Mouse (Mus musculus) frontal cortex, adult (tissue): Measurements from ENCODE around the gene Cbr4.
A peak's percentile ranks its signal among the peaks of the same experiment; 100 is the strongest.

Experiments
- ATAC-seq: cut with Nextera tagmentation; 2 replicates; pipeline ENCODE4 v1.9.2; 2017; ENCODE audit warnings: mild to moderate bottlenecking, moderate library complexity, mixed read lengths; ENCODE audit not compliant: low TSS enrichment

Gene Cbr4

DNA sequence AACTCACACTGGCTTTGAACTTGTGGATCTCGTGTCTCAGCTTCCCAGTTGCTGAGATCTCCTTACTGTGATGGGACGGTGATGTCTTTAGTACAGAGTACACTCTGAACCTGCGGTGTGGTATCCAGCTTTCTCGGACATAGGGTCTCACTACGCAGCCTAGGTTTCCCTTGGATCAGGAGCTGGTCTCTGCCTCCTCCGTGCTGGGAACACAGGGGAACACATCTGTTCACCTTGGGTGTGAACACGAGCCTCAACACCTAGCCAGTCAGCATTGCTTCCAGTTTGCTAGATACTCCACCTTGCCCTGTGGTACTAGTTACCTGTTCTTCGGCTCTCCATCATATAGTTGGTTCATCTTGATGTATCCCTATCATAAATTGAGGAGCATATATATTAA is 1.1 kb downstream of the Cbr4 start:
- ATAC-seq: no peak

- ATAC-seq: no peak
Measured at GRCm38 (mm10) chr8:61497110-61497509, 9.6 kb downstream of the Cbr4 start.

GRCm38 (mm10) chr8:61499035-61499434 is 11.5 kb downstream of the Cbr4 start:
- peak; percentile 73; the same call in 1 of the 2 replicates for ATAC-seq

DNA sequence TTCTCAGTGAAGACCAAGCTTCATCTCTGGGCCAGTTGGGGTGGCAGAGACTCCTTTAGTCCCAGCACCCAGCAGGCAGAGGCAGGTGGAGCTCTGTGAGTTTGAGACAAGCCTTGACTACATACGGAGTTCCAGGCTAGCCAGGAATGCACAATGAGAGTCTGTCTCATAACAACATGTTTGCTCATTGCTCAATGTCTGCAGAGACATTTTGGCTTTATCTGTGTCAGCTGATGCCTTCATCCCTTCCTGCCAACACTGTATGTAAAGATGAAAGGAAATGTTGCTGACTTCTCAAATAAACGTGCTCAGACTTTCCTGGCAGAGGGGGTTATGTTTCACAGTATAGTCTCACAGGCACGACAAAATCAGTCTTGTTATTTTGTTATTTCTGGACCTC is 13.4 kb downstream of the Cbr4 start:
- ATAC-seq: no peak

GRCm38 (mm10) chr8:61502277-61502676 is 14.7 kb downstream of the Cbr4 start:
- ATAC-seq: no peak

DNA sequence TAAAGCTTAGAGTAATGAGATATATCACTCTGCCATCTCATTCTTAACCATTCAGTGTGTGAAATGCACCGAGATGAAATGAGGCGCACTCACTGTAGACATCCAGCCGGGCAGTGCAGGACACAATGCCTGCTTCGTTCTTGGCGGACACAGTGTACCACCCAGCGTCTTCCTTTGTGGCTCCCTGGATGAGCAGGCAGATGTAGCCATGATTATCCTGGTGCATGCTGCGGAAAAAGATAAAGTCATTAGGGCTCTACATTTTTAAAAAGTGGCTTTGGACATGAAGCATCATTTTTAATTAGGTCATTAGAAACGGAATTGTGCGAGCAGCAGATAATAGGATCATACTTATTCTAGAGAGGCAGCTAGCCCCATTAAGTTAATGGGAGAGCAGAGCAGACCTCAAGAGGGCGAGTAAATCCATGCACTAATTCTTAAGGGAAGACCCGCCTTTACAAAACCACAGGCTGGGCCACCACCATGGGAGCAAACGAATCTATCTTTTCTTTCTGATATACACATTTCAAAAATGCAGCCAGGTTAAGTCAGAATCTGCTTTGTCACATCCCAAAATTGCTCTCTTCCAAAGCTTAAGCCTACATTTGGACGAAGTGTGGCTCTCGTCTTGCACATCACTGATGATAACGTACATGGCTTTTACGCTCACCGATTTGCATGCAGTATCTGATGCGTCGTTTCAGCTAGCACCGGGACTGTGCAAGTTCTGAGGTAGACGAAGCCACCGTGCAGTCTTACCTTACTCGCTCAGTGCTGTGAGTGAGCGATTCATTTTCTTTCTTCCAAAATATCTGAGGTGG is 27.8 kb downstream of the Cbr4 start:
- peak; percentile 60 for ATAC-seq

DNA sequence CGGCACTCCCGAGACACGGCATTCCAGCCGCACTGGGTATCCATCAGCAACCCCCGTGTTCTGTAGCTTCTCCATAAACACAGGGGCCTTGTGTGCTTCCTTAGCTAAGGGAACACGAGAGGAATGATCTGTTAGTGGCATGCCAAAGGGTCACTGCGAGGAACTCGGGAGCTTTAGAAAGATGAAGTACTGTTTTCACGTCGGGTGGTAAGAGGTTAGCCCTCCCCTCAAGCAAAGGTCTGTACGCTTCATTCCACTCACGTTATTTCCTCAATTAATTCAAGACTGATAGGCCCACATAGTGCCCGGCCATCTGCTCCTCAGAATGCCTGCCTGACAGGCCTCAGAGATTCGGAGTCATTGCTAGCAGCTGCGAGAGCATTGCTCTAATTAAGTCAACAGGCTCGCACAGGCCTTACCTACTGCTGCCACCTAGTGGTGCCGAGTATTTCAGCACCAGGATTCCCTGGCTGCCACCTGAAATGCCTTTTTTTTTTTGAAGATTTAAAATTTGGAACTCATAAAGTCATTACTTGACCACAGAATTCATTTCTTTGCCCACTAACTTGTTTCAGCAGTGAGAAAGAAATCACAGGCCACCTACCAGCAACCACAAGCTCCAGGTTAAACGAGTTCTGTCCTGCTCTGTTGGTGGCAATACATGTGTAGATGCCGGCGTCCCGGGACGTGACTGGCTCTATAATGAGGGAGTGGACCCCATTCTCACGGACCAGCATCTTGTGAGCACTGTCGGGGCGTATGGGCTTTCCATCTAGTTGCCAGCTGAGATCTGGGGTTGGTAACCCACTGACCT is 28.6 kb downstream of the Cbr4 start:
- peak; percentile 93 for ATAC-seq

DNA sequence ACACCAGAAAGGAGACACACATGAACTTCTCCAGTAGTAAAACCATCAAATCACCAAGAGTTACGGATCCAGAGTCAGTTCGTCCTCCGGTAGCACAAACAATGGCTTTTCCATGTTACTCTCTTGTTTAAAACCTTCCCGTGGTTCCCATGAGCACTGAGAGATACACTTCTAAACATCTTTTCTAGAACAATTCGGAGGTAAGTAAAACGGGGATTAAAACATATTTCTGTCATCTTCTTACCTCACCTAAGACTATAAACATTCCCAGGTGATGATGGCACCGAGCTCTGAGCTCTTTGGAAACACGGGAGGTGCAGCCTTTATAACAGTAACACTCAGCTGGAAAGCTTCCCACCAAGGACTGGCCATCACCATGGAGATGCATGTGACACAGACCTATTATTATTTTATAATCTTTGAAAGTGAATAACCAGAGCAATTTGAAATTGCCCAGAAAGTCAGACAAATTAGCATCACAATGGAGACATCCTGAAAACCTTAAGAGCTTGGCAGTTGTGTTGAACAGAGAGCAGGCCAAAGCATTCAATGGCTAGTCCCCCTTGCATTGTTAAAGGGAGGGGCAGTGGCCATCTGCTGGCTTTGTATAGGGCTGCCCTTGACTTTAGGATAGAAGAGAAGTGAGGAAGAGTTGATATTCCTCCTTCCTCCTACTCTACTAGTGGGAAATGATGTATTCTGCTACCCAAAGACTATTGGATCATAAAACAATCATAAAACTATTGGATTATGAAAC is 29.4 kb downstream of the Cbr4 start:
- ATAC-seq: no peak

DNA sequence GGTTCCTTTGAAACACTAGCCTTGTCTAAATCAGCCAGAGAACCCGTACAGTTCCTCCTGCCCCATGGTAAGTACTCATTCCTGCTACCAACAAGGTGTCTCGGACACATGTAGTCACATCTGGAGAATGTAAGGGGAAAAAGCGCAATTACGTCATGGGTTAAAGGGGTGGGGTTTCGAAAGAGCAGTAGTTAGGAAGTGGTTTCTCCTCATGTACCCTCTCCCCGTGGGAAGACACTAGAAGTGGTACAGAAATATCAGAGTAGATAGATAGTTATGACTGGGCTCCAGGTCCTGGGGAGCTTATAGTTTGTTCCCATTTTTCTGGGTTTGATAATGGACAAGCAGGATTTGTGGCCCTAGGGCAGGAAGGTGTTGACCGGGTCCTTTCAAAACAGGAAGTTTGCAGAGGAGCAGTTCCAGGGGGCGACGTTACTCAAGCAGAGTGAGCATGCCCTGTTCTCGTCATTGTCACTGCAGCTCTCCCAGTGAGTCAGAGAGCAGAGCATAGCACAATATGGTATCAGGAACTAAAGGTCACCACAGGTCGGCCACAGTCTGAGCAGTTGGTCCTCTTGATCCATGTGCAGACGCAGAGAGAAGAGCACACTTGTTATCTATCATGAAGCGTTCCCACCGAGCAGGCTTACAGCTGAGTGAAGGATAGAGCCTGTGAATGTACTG is 30.1 kb downstream of the Cbr4 start:
- ATAC-seq: no peak

GRCm38 (mm10) chr8:61522132-61522531 is 34.6 kb downstream of the Cbr4 start:
- peak; percentile 76 for ATAC-seq

DNA sequence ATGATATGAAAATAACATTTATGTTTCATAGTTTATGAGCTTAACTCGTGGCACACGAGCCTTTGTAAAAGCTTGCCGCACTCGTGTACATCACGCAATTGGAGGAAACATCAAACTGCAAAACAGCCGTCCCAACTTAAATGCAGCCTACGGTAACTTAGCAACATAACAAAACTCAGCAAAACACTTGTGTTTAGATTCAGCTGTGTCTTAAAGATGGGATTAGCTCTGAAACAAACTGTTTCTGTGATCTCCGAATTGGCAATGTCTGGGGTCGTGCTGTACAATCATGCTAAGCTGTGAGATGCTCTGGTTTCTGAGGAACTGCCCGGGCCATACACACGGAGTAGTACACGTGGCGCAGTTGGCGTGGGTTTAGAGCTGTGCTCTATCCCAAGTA is 39.5 kb downstream of the Cbr4 start:
- peak; percentile 24; the same call in 1 of the 2 replicates for ATAC-seq

DNA sequence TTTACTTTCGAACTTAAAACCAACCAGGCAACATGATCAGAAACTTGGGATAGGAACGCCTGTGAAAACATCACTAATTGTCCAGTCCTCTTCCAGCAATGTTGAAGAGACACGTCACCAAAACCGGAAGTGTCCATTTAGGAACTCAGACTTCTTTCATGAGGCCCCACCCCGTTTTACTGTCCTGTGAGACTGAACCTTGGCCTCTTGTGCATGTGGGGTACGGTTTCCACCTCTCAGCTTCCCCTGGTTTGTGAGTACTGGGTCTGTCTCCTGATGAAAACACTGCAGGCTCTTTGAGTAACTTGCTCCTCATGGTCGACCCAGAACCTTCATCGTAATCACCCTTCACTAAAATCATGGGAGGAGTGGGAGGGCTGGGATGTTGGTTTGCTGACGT is 40.7 kb downstream of the Cbr4 start:
- no peak for ATAC-seq

DNA sequence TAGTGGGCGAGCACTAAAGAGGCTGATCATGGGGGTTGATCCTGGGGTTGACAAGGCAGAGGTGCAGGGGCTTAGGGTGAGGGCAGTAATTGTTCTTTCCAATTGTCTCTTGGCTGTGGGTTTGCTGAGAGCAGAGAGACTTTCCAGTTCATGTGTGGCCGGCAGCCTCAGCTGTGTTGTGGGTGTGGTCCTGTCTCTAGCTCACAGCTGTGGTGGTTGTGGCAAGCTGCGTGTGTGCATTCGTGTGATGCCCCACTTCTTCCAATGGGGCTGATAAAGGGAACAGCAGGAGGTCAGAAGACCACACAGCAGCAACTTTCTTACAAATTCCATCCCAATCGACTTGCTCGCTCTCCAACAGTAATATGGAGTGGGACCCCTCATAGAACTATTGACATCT is 41.1 kb downstream of the Cbr4 start:
- ATAC-seq: no peak

- ATAC-seq: peak; percentile 92
Measured at GRCm38 (mm10) chr8:61531944-61532795, 44.6 kb downstream of the Cbr4 start.

DNA sequence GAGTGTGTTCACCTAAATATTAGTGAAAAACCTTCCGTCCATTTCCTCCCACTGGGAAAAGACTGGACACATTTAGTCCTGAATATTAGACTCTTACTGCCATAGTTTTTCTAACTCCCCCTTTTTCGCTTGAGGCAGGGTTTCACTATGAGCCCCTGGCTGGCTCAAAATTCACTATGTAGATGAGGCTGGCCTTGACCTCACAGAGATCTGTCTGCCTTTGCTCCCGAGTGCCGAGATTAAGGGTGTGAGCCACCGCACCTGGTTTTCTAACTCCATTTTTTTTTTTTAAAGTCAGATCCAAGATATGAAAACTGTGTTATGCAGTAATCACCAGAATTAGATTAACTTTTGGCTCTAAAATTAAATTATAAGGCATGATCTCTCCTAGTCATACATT is 45.3 kb downstream of the Cbr4 start:
- no peak for ATAC-seq

- ATAC-seq: no peak
Measured at GRCm38 (mm10) chr8:61533356-61533926, 45.9 kb downstream of the Cbr4 start.

DNA sequence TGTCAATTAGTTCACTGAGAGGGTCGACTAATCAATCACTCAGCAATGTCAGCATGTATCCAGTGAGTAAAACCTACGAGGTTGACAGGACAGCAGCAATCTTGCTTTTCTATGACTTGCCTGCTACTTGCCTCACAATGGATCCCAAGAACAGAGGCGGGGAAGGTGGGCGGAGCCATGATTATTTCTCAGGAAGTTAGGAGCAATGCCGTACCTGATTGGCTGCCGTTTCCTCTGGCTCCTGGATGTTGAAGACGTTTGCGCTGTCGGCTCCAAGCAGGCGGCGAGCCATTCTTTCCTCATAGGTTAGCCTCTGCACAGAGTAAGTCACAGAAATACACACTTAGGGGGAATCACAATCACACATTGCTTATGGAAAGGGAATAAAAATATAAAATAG is 47.9 kb downstream of the Cbr4 start:
- no peak for ATAC-seq

DNA sequence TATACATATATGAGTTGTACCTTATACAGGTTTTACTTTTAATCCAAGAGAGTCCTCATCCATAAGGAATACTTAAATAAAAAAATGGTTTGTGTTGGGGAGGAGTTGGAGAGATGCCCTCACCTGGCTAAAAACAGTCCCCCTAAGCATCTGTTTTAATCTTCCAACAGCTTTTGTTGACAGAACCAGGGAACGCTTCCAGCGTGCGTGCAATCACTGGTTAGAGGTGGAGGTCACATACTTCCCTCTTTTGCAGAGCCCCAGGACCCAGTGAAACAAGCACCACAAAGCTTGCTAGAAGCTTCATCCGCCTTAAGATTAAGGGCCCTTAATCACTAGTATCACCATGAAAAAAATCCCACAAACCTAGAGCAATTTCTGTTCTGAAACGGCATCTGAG is 49.9 kb downstream of the Cbr4 start:
- no peak for ATAC-seq

DNA sequence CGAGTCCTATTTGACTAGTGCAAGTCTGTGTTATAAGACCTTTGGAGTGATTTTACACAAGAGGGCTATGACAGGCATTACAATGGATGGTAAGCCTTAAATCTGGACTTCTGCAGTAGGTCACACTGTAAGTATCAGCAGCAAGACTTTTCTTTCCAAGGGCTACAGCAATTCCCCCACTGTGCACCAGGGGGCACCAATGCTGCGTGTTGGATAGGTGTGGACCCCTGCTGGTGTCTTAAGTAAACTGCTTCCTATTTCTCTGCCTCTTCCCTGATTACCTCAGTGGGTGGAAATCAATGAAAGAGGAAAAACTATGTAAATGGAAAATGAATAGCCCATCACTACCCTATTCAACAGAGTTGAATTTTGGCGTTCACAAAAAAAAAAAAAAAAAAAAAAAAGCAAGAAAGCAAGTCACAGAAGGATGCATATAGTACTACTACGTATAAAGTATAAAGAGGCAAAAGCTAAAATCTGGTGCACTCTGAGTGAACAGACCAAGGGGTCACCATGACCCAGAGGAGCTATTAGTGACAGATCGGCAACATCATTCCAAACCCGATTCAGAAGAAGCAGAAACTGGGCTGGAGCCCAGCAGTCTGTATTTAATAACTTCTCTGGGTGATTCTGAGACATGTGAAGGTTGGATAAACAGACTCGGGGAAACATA is 52.4 kb downstream of the Cbr4 start:
- ATAC-seq: peak; percentile 89

GRCm38 (mm10) chr8:61549585-61549984 is 62.1 kb downstream of the Cbr4 start:
- ATAC-seq: no peak
